22 mouse cellular contexts compared by ENCODE assay signal in genomic region chr11:94917717-94918116, GRCm38 (mm10). TPM values are rescaled to one million over a fixed set of nuclear protein-coding genes. Genes with fewer than 3 reads are reported as not detected.
DNase-seq lines count a peak whose midpoint lies in the region; ATAC-seq and TF ChIP-seq lines count a peak whose summit lies in the region.
"Had no signal": no experiment of that assay in that cellular context is flagged by ENCODE, and none has a peak within 500 bp of the region (broad histone marks: within the 10 kb centered on the region; RNA-seq: fewer than 3 reads in every experiment).

No protein-coding gene starts in this region.

- TF ChIP-seq POLR2A in myocyte (IDR thresholded peaks at IDR 0.05; ENCODE audit: insufficient read length, low read depth) = no peak

- H3K79me2 ChIP-seq in myocyte (ENCODE audit: control insufficient read depth, insufficient read depth) = no peaks in the 10 kb centered on the region

- 58% methylated on average over 6 of the region's 6 CpGs for WGBS in intestine, postnatal 0 days
- 69% methylated on average over 6 of the region's 6 CpGs for WGBS in intestine, embryonic 16.5 days
- 66% methylated on average over 6 of the region's 6 CpGs for WGBS in embryonic facial prominence, embryonic 14.5 days

- H3K9ac ChIP-seq in intestine, postnatal 0 days (ENCODE audit: low read depth, low read length) = no peak overlapping the region
- no peak overlapping the region for H3K9ac ChIP-seq in intestine, embryonic 16.5 days (ENCODE audit: low read depth, low read length)
- H3K9ac ChIP-seq in embryonic facial prominence, embryonic 14.5 days (ENCODE audit: low read depth, low read length) = no peak overlapping the region
- H3K9ac ChIP-seq: forebrain, embryonic 12.5 days; hindbrain, embryonic 15.5 days; liver, postnatal 0 days had no signal

- no peak overlapping the region for H3ac ChIP-seq in myocyte (ENCODE audit: control insufficient read depth, insufficient read length)

- H3K4me2 ChIP-seq in intestine, postnatal 0 days (replicated peaks; ENCODE audit: low read depth) = no peak overlapping the region
- no peak overlapping the region for H3K4me2 ChIP-seq in intestine, embryonic 16.5 days (ENCODE audit: low read depth, low read length)
- H3K4me2 ChIP-seq in embryonic facial prominence, embryonic 14.5 days (ENCODE audit: low read depth, low read length) = no peak overlapping the region
- peak overlapping the region; percentile 63 for H3K4me2 ChIP-seq in myocyte (ENCODE audit: low read depth)
- H3K4me2 ChIP-seq: forebrain, embryonic 12.5 days; hindbrain, embryonic 15.5 days; midbrain, embryonic 11.5 days had no signal

- H3K27ac ChIP-seq in gastrocnemius, adult 2 months = peak overlapping the region; percentile 36; the same call in 1 of the 2 replicates
- no peak overlapping the region for H3K27ac ChIP-seq in intestine, postnatal 0 days (ENCODE audit: low read depth, low read length)
- H3K27ac ChIP-seq in intestine, embryonic 16.5 days (ENCODE audit: low read length) = no peak overlapping the region
- peak overlapping the region; percentile 62 for H3K27ac ChIP-seq in embryonic facial prominence, embryonic 14.5 days (replicated peaks; ENCODE audit: low read depth, low read length)
- no peak overlapping the region for H3K27ac ChIP-seq in layer of hippocampus, adult 2 months
- H3K27ac ChIP-seq: forebrain, embryonic 12.5 days; hindbrain, embryonic 15.5 days had no signal

- no peaks in the 10 kb centered on the region for H3K4me1 ChIP-seq in intestine, postnatal 0 days (replicated peaks; ENCODE audit: control insufficient read depth, insufficient read depth, low read length)
- peaks cover 12% of the 10 kb centered on the region for H3K4me1 ChIP-seq in intestine, embryonic 16.5 days (ENCODE audit: control insufficient read depth, insufficient read depth, low read length)
- peaks cover 33% of the 10 kb centered on the region for H3K4me1 ChIP-seq in embryonic facial prominence, embryonic 14.5 days (ENCODE audit: control insufficient read depth, insufficient read depth, low read length)

- TF ChIP-seq CTCF in gastrocnemius, adult 2 months (IDR thresholded peaks at IDR 0.05) = no peak; the same call in 1 of the 2 replicates
- TF ChIP-seq CTCF in intestine, postnatal 0 days (IDR thresholded peaks at IDR 0.05; ENCODE audit: low read depth) = peak; percentile 15; the same call in 1 of the 2 replicates
- TF ChIP-seq CTCF in layer of hippocampus, adult 2 months (conservative IDR thresholded peaks at IDR 0.05) = no peak

- H3K4me3 ChIP-seq in gastrocnemius, adult 2 months = no peak overlapping the region
- no peak overlapping the region for H3K4me3 ChIP-seq in intestine, postnatal 0 days (ENCODE audit: low read depth, low read length)
- H3K4me3 ChIP-seq in intestine, embryonic 16.5 days (ENCODE audit: low read length) = no peak overlapping the region
- H3K4me3 ChIP-seq in embryonic facial prominence, embryonic 14.5 days (ENCODE audit: low read depth, low read length) = no peak overlapping the region
- H3K4me3 ChIP-seq in myocyte = no peak overlapping the region
- no peak overlapping the region for H3K4me3 ChIP-seq in layer of hippocampus, adult 2 months
- H3K4me3 ChIP-seq: forebrain, embryonic 12.5 days; hindbrain, embryonic 15.5 days had no signal

- H3K9me3 ChIP-seq in intestine, postnatal 0 days (ENCODE audit: control insufficient read depth) = no peaks in the 10 kb centered on the region
- H3K9me3 ChIP-seq in intestine, embryonic 16.5 days (ENCODE audit: control insufficient read depth, low read length) = no peaks in the 10 kb centered on the region
- H3K9me3 ChIP-seq in embryonic facial prominence, embryonic 14.5 days (ENCODE audit: control insufficient read depth, low read length) = no peaks in the 10 kb centered on the region
- H3K9me3 ChIP-seq: forebrain, embryonic 12.5 days; hindbrain, embryonic 15.5 days had no signal

- intact Hi-C loops in gastrocnemius, adult 2 months (cut with DNase I) = no loop called here

- no peak for DNase-seq in gastrocnemius, adult 2 months
- DNase-seq in gastrocnemius, postnatal 25 days = no peak
- DNase-seq in embryonic facial prominence, embryonic 14.5 days (ENCODE audit: low spot score) = no peak
- DNase-seq in layer of hippocampus, adult 2 months (ENCODE audit: low spot score in 2 of 2) = no peak
- no peak for DNase-seq in spleen, adult 12 weeks (ENCODE audit: low spot score)
- DNase-seq: cerebellum, postnatal 36 days; kidney, adult 8-10 months; kidney, postnatal 4 days; liver, postnatal 0 days; retina, postnatal 1 day; thymus, postnatal 36 days had no signal

- ATAC-seq in intestine, postnatal 0 days = 0 out of 2 replicates have a peak, but pooled peaks have one; percentile 50
- no peak for ATAC-seq in intestine, embryonic 16.5 days
- no peak for ATAC-seq in embryonic facial prominence, embryonic 14.5 days (ENCODE audit: low read depth)
- ATAC-seq: liver, postnatal 0 days; Patski had no signal

- H3K27me3 ChIP-seq in intestine, postnatal 0 days (replicated peaks; ENCODE audit: control insufficient read depth, insufficient read depth, low read length) = no peaks in the 10 kb centered on the region
- no peaks in the 10 kb centered on the region for H3K27me3 ChIP-seq in intestine, embryonic 16.5 days (replicated peaks; ENCODE audit: control insufficient read depth, insufficient read depth, low read length)
- no peaks in the 10 kb centered on the region for H3K27me3 ChIP-seq in embryonic facial prominence, embryonic 14.5 days (replicated peaks; ENCODE audit: control insufficient read depth, insufficient read depth, low read length)
- H3K27me3 ChIP-seq in myocyte (ENCODE audit: control insufficient read depth, insufficient read depth, insufficient read length) = no peaks in the 10 kb centered on the region
- H3K27me3 ChIP-seq: hindbrain, embryonic 15.5 days; Patski had no signal

- H3K36me3 ChIP-seq in intestine, postnatal 0 days (ENCODE audit: control insufficient read depth, insufficient read depth) = no peaks in the 10 kb centered on the region
- no peaks in the 10 kb centered on the region for H3K36me3 ChIP-seq in intestine, embryonic 16.5 days (ENCODE audit: control insufficient read depth, insufficient read depth, low read length)
- H3K36me3 ChIP-seq in embryonic facial prominence, embryonic 14.5 days (ENCODE audit: control insufficient read depth, insufficient read depth, low read length) = no peaks in the 10 kb centered on the region
- no peaks in the 10 kb centered on the region for H3K36me3 ChIP-seq in myocyte (ENCODE audit: control insufficient read depth, insufficient read depth)
- H3K36me3 ChIP-seq: forebrain, embryonic 12.5 days; hindbrain, embryonic 15.5 days had no signal

TF ChIP-seq in myocyte, 11 proteins besides CTCF, POLR2A, EP300 and RAD21:
- TF ChIP-seq SRF (IDR thresholded peaks at IDR 0.05; ENCODE audit: control insufficient read depth, insufficient read length, low read depth) (no peak), TCF12 (IDR thresholded peaks at IDR 0.05; ENCODE audit: insufficient read depth, poor library complexity, severe bottlenecking) (no peak), USF1 (IDR thresholded peaks at IDR 0.05; ENCODE audit: low read depth) (no peak), CEBPB (IDR thresholded peaks at IDR 0.05; ENCODE audit: insufficient read depth, poor library complexity, severe bottlenecking) (no peak), MYOG (IDR thresholded peaks at IDR 0.05; ENCODE audit: control insufficient read depth in 1 of 3, insufficient read depth in 1 of 3, insufficient read length in 2 of 3, low read depth in 2 of 3) (no peak), POLR2AphosphoS2 (IDR thresholded peaks at IDR 0.05; ENCODE audit: insufficient read length, low read depth) (no peak), E2F4 (IDR thresholded peaks at IDR 0.05; ENCODE audit: insufficient read depth) (no peak), TCF3 (IDR thresholded peaks at IDR 0.05; ENCODE audit: insufficient read length, low read depth) (no peak), MAX (IDR thresholded peaks at IDR 0.05; ENCODE audit: low read depth) (no peak), REST (IDR thresholded peaks at IDR 0.05; ENCODE audit: insufficient read depth, insufficient read length) (no peak), MYOD1 (IDR thresholded peaks at IDR 0.05; ENCODE audit: control insufficient read depth in 1 of 3, insufficient read length in 2 of 3, low read depth in 2 of 3) (no peak)
TF ChIP-seq in myocyte: peak in this region for 0.

RNA-seq across cellular contexts. Expression of gene Col1a1, which starts 18.3 kb away (rescaled TPM):
- 100 to 1,000 TPM; 154 to 483 TPM for total RNA-seq in gastrocnemius, adult 2 months (2021)
- 1,000 to 10,000 TPM; 1,080 to 1,200 TPM for total RNA-seq in gastrocnemius, postnatal 25 days (2021)
- polyA plus RNA-seq in intestine, postnatal 0 days (2015; fragmentation: Nextera tagmentation; extraction: Ambion mirVana) = 338 and 367 TPM in 2 replicates
- polyA plus RNA-seq in intestine, embryonic 16.5 days (2015; fragmentation: Nextera tagmentation; extraction: Ambion mirVana) = 890 and 1,013 TPM in 2 replicates
- polyA plus RNA-seq in embryonic facial prominence, embryonic 14.5 days (2014; fragmentation: Nextera tagmentation; extraction: Ambion mirVana) = 3,653 and 4,731 TPM in 2 replicates
- polyA plus RNA-seq in myocyte (2012; fragmentation: generic; extraction: Trizol) = 206 TPM
- total RNA-seq in layer of hippocampus, adult 2 months (2021) = 10 to 100 TPM in 1 of 2 experiments, 1 to 10 TPM in 1; 9.6 to 14.0 TPM
- total RNA-seq: neutrophil, adult 5-6 weeks had no signal

RNA-seq across cellular contexts. Expression of gene Hils1, which starts 49.7 kb away (rescaled TPM):
- total RNA-seq in gastrocnemius, adult 2 months (2021) = not detected
- total RNA-seq in gastrocnemius, postnatal 25 days (2021) = not detected
- not detected in 2 replicates for polyA plus RNA-seq in intestine, postnatal 0 days (2015; fragmentation: Nextera tagmentation; extraction: Ambion mirVana)
- polyA plus RNA-seq in intestine, embryonic 16.5 days (2015; fragmentation: Nextera tagmentation; extraction: Ambion mirVana) = not detected in 2 replicates
- 0.25 and 0.61 TPM in 2 replicates for polyA plus RNA-seq in embryonic facial prominence, embryonic 14.5 days (2014; fragmentation: Nextera tagmentation; extraction: Ambion mirVana)
- 0.37 TPM for polyA plus RNA-seq in myocyte (2012; fragmentation: generic; extraction: Trizol)
- not detected for total RNA-seq in layer of hippocampus, adult 2 months (2021)
- total RNA-seq: layer of hippocampus, postnatal 25 days; left cerebral cortex, postnatal 36 days; neutrophil, adult 5-6 weeks had no signal
- polyA plus RNA-seq: embryonic facial prominence, embryonic 11.5 days; forebrain, embryonic 12.5 days; hindbrain, embryonic 15.5 days; liver, postnatal 0 days; midbrain, embryonic 11.5 days; Patski had no signal

RNA-seq across cellular contexts. Expression of gene Sgca, which starts 58.4 kb away (rescaled TPM):
- total RNA-seq in gastrocnemius, adult 2 months (2021) = 100 to 1,000 TPM; 252 to 278 TPM
- 100 to 1,000 TPM; 255 to 276 TPM for total RNA-seq in gastrocnemius, postnatal 25 days (2021)
- polyA plus RNA-seq in intestine, postnatal 0 days (2015; fragmentation: Nextera tagmentation; extraction: Ambion mirVana) = 0.18 and 0.55 TPM in 2 replicates
- 0.26 and 0.36 TPM in 2 replicates for polyA plus RNA-seq in intestine, embryonic 16.5 days (2015; fragmentation: Nextera tagmentation; extraction: Ambion mirVana)
- polyA plus RNA-seq in embryonic facial prominence, embryonic 14.5 days (2014; fragmentation: Nextera tagmentation; extraction: Ambion mirVana) = 18.6 and 19.5 TPM in 2 replicates
- polyA plus RNA-seq in myocyte (2012; fragmentation: generic; extraction: Trizol) = 303 TPM
- under 1 TPM in 1 of 2 experiments, not detected in 1; 0.44 TPM for total RNA-seq in layer of hippocampus, adult 2 months (2021)
- total RNA-seq: neutrophil, adult 5-6 weeks had no signal
- polyA plus RNA-seq: forebrain, embryonic 12.5 days; midbrain, embryonic 11.5 days had no signal

Comparison
In these comparisons a context has a peak if more than half of its experiments do, and no peak if none do; other contexts are left out.
1. H3K27ac ChIP-seq: peak in gastrocnemius, adult 2 months (single experiment) and embryonic facial prominence, embryonic 14.5 days (single experiment); none in intestine, postnatal 0 days (single experiment), intestine, embryonic 16.5 days (single experiment) and layer of hippocampus, adult 2 months (single experiment).
2. RNA of gene Sgca, which starts 58.4 kb away (polyA plus RNA-seq): 303 TPM in myocyte (single experiment); 18.6 to 19.5 TPM in embryonic facial prominence, embryonic 14.5 days, 0.18 to 0.55 TPM in intestine, postnatal 0 days and 0.26 to 0.36 TPM in intestine, embryonic 16.5 days; every median in the first group is over 10 times any median in the second.